Mouse (Mus musculus) midbrain, embryonic 16.5 days (tissue): ENCODE measurements around the gene Ccdc66. TPM values are rescaled to one million over a fixed set of nuclear protein-coding genes. Genes with fewer than 3 reads are reported as not detected.

Source experiments
- ATAC-seq: fragments of 200-750 bp; cut with Nextera tagmentation; 2 replicates; pipeline ENCODE4 v1.8.0; 2017; ENCODE audit warnings: moderate TSS enrichment
- H3K27ac ChIP-seq: fragments of 300-500 bp; sonication (generic); 2 replicates; pipeline ENCODE4 v1.5.1; 2014; ENCODE audit warnings: mild to moderate bottlenecking, low read length, mixed read lengths
- H3K27me3 ChIP-seq: fragments of 300-500 bp; sonication (generic); 2 replicates; pipeline ENCODE4 v1.6.1; 2014; ENCODE audit warnings: low read depth, low read length, mixed read lengths; ENCODE audit not compliant: control insufficient read depth, insufficient read depth
- H3K36me3 ChIP-seq: fragments of 300-500 bp; sonication (generic); 2 replicates; pipeline ENCODE4 v1.6.1; 2014; ENCODE audit warnings: mild to moderate bottlenecking, low read length, moderate library complexity, mixed read lengths; ENCODE audit not compliant: control insufficient read depth, insufficient read depth
- H3K4me1 ChIP-seq: fragments of 300-500 bp; sonication (generic); 2 replicates; pipeline ENCODE4 v1.6.1; 2014; ENCODE audit warnings: mild to moderate bottlenecking, low read length, mixed read lengths; ENCODE audit not compliant: control insufficient read depth, insufficient read depth
- H3K4me2 ChIP-seq: fragments of 300-500 bp; sonication (generic); 2 replicates; pipeline ENCODE4 v1.6.1; 2014; ENCODE audit warnings: mild to moderate bottlenecking, low read length, mixed read lengths
- H3K4me3 ChIP-seq: fragments of 300-500 bp; sonication (generic); 2 replicates; pipeline ENCODE4 v1.5.1; 2014; ENCODE audit warnings: low read depth, mild to moderate bottlenecking, low read length, moderate library complexity, mixed read lengths
- H3K9ac ChIP-seq: fragments of 300-500 bp; sonication (generic); 2 replicates; pipeline ENCODE4 v1.6.1; 2014; ENCODE audit warnings: low read depth, low read length, mixed read lengths
- H3K9me3 ChIP-seq: fragments of 300-500 bp; sonication (generic); replicated peaks from 2 replicates; pipeline ENCODE4 v1.6.1; 2014; ENCODE audit warnings: mild to moderate bottlenecking, low read length, mixed read lengths; ENCODE audit not compliant: control insufficient read depth, poor library complexity, severe bottlenecking
- WGBS: fragments of 180-500 bp; shearing (Covaris S2); extraction: QIAGEN DNeasy Blood & Tissue Kit; methylation state at CpG from one replicate; pipeline ENCODE4 v1.1.7; 2014; 5-methylcytosine and 5-hydroxymethylcytosine counted together
- polyA plus RNA-seq: library from polyadenylated mRNA; unstranded; fragments of >200 nt; fragmentation: Nextera tagmentation; extraction: Ambion mirVana; gene quantifications from 2 replicates; pipeline ENCODE4 v1.2.1, GENCODE M21; 2015

The Ccdc66 gene
- polyA plus RNA-seq, 1 experiment from 2014 or later: 8.9 TPM

DNA sequence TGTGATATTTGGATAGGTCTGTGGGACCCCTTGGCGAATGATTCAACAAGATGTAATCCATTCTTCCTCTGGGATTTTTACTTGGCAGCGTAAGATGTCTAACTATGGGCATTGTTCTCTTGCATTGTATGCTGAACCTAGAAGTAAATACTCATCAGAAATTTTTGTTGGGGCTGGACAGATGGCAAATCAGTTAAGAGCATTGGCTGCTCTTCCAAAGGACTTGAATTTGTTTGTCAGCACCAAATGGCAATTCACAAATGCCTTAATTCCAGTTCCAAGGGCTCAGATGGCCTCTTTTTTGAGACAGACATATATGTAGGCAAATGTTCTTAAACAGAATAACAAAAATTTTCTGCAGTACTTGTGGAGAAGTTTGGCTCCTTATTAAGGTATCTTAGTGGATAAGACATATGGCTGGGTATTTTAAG is 63.4 kb downstream of the Ccdc66 start:
- no peak overlapping the region for H3K4me3 ChIP-seq
- H3K27me3 ChIP-seq: no peaks in the 10 kb centered on the region
- peaks cover 18% of the 10 kb centered on the region for H3K36me3 ChIP-seq
- no peak overlapping the region for H3K27ac ChIP-seq
- no peak overlapping the region for H3K9ac ChIP-seq
- ATAC-seq: no peak
- no peak overlapping the region for H3K4me2 ChIP-seq
- 72% methylated on average over 2 of the region's 2 CpGs for WGBS
- H3K9me3 ChIP-seq: no peaks in the 10 kb centered on the region
- H3K4me1 ChIP-seq: no peaks in the 10 kb centered on the region

DNA sequence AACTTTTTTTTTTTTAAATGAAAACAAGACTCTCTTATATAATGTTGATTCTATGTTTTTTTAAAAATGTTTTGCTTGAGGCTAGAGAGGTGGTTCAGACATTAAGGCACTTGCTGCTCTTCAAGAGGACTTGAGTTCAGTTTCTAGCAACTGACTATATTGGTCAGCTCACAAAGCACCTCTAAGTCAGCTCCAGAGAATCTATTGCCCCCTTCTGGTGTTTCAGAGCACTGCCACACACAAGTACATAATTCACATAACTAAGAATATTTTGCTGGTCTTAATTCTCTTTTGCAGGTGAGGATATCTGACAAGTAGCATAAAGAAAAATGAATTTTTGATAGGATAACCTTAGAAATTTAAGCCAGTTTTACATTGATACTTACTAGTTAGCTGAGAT is 67.3 kb downstream of the Ccdc66 start:
- no peak overlapping the region for H3K9ac ChIP-seq
- no peaks in the 10 kb centered on the region for H3K9me3 ChIP-seq
- H3K27ac ChIP-seq: no peak overlapping the region
- no peak for ATAC-seq
- no peak overlapping the region for H3K4me2 ChIP-seq
- no peak overlapping the region for H3K4me3 ChIP-seq
- H3K4me1 ChIP-seq: no peaks in the 10 kb centered on the region; the same call in 1 of the 2 replicates
- H3K36me3 ChIP-seq: peaks cover 14% of the 10 kb centered on the region
- H3K27me3 ChIP-seq: no peaks in the 10 kb centered on the region

DNA sequence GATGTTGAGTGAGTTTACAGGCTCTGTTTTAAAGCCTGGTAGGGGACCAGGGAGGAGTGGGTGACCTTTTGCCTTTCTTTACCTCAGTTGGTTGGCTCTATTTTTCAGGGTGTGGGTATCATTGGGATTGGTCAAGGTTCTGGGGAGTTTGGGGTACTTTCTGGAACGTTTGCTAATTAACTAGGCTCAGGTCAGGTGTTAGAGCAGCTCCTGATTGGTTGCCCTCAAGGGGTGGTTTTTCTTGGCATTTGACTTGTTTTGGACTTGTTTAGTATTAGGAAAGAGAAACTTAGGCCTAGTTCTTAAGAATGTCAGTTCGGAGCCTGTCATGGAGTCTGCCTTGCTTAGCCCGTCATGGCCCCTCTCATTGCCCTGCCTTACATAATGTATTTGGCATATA is 71.4 kb downstream of the Ccdc66 start:
- Histone ChIP-seq H3K27ac (no peak overlapping the region), H3K4me3 (no peak overlapping the region), H3K9ac (no peak overlapping the region), H3K36me3 (peaks cover 9% of the 10 kb centered on the region; the same call in 1 of the 2 replicates), H3K4me2 (no peak overlapping the region), H3K9me3 (no peaks in the 10 kb centered on the region), H3K4me1 (no peaks in the 10 kb centered on the region; the same call in 1 of the 2 replicates), H3K27me3 (no peaks in the 10 kb centered on the region)
- no peak for ATAC-seq
- WGBS: 91% methylated on average over 3 of the region's 3 CpGs

DNA sequence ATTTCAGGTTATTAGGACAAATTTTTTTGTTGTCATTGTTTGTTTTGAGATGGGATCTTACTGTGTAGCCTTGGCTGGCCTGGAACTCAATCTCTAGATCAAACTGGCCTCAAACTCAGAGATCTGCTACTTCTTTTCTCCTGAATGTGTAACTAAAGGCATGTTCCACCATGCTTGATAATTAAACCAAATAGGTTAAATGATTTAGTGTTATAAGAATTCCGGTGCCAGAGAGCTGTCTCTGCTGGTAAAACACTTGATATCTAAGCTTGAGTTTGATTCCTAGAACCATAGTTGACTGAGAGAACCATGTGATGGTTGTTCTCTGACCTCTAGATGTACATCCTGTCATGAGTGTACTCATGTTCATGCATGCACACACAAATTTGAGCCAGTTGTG is 72.1 kb downstream of the Ccdc66 start:
- no peaks in the 10 kb centered on the region for H3K9me3 ChIP-seq
- 98% methylated on average over 1 of the region's 1 CpGs for WGBS
- H3K27me3 ChIP-seq: no peaks in the 10 kb centered on the region
- H3K4me2 ChIP-seq: no peak overlapping the region
- H3K4me1 ChIP-seq: no peaks in the 10 kb centered on the region; the same call in 1 of the 2 replicates
- peaks cover 9% of the 10 kb centered on the region; the same call in 1 of the 2 replicates for H3K36me3 ChIP-seq
- ATAC-seq: no peak
- no peak overlapping the region for H3K4me3 ChIP-seq
- no peak overlapping the region for H3K9ac ChIP-seq
- no peak overlapping the region for H3K27ac ChIP-seq

DNA sequence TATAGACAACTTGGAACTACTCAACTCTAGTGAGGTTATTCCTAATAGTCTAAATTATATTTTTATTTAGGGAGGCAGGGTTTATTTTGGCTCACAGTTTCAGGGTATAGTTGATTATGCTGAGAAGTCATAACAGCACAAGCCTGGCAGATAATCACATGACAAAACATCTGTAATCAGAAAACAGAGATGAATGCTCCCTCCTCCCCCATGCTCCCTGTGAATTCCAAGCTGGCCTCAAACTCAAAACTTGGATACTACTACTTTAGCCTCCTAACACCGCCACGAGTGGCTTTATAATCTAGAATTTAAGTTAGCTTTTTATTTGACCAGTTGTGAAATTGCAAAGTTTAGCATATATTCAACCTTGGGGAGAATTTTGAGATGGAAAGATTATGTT is 76.2 kb downstream of the Ccdc66 start:
- no peak overlapping the region for H3K4me3 ChIP-seq
- no peak for ATAC-seq
- 99% methylated on average over 2 of the region's 2 CpGs for WGBS

More for the DNA sequence above, 76.2 kb downstream of the Ccdc66 start:
- Histone ChIP-seq H3K27me3 (no peaks in the 10 kb centered on the region), H3K36me3 (peaks cover 8% of the 10 kb centered on the region; the same call in 1 of the 2 replicates), H3K9me3 (no peaks in the 10 kb centered on the region; the same call in 1 of the 2 replicates), H3K27ac (no peak overlapping the region), H3K4me1 (peaks cover 4% of the 10 kb centered on the region), H3K9ac (no peak overlapping the region), H3K4me2 (no peak overlapping the region)

Other genes with a start within 250 kb of the Ccdc66 start
- 15.0 and 18.1 TPM in 2 replicates for gene Fam208a, start 79.6 kb downstream of the Ccdc66 start, polyA plus RNA-seq
- gene Erc2, start 114.0 kb upstream of the Ccdc66 start, polyA plus RNA-seq: 94.2 and 110 TPM in 2 replicates